Mouse (Mus musculus) liver, embryonic 11.5 days (tissue): ENCODE measurements around the gene Postn. TPM values are rescaled to one million over a fixed set of nuclear protein-coding genes. Genes with fewer than 3 reads are reported as not detected.

Source experiments
- ATAC-seq: fragments of 200-750 bp; cut with Nextera tagmentation; replicated peaks from 2 replicates; pipeline ENCODE4 v1.8.0; 2017; ENCODE audit warnings: moderate number of reproducible peaks, mild to moderate bottlenecking, moderate TSS enrichment, moderate library complexity; ENCODE audit not compliant: low FRiP score
- DNase-seq: peaks from one replicate; pipeline ENCODE4 v3.0.0-alpha.2; 2017; ENCODE audit warnings: low spot score
- H3K27ac ChIP-seq: fragments of 300-500 bp; sonication (generic); 2 replicates; pipeline ENCODE4 v1.5.1; 2014; ENCODE audit warnings: mild to moderate bottlenecking, low read depth, low read length, control low read depth
- H3K27me3 ChIP-seq: fragments of 300-500 bp; sonication (generic); replicated peaks from 2 replicates; pipeline ENCODE4 v1.6.1; 2014; ENCODE audit warnings: low read length, mixed read lengths; ENCODE audit not compliant: control insufficient read depth, insufficient read depth
- H3K36me3 ChIP-seq: fragments of 300-500 bp; sonication (generic); 2 replicates; pipeline ENCODE4 v1.6.1; 2014; ENCODE audit warnings: mild to moderate bottlenecking, low read length, moderate library complexity, mixed read lengths; ENCODE audit not compliant: control insufficient read depth, insufficient read depth
- H3K4me1 ChIP-seq: fragments of 300-500 bp; sonication (generic); replicated peaks from 2 replicates; pipeline ENCODE4 v1.6.1; 2014; ENCODE audit warnings: low read length, mixed read lengths; ENCODE audit not compliant: control insufficient read depth, insufficient read depth
- H3K4me2 ChIP-seq: fragments of 300-500 bp; sonication (generic); 2 replicates; pipeline ENCODE4 v1.6.1; 2014; ENCODE audit warnings: mild to moderate bottlenecking, control low read depth, moderate library complexity
- H3K4me3 ChIP-seq: fragments of 300-500 bp; sonication (generic); 2 replicates; pipeline ENCODE4 v1.5.1; 2014; ENCODE audit warnings: low read depth, low read length, control low read depth
- H3K9ac ChIP-seq: fragments of 300-500 bp; sonication (generic); 2 replicates; pipeline ENCODE4 v1.6.1; 2014; ENCODE audit warnings: low read depth, low read length, control low read depth
- H3K9me3 ChIP-seq: fragments of 300-500 bp; sonication (generic); 2 replicates; pipeline ENCODE4 v1.6.1; 2016; ENCODE audit warnings: low read length, inconsistent platforms, mixed read lengths; ENCODE audit not compliant: control insufficient read depth
- WGBS: fragments of 180-500 bp; shearing (Covaris S2); extraction: QIAGEN DNeasy Blood & Tissue Kit; methylation state at CpG from one replicate; pipeline ENCODE4 v1.1.7; 2014; 5-methylcytosine and 5-hydroxymethylcytosine counted together
- polyA plus RNA-seq: library from polyadenylated mRNA; unstranded; fragments of >200 nt; fragmentation: Nextera tagmentation; extraction: Ambion mirVana; gene quantifications from 2 replicates; pipeline ENCODE4 v1.2.1, GENCODE M21; 2014

Gene Postn
- polyA plus RNA-seq, 1 experiment from 2014 or later: 47.2 TPM

GRCm38 (mm10) chr3:54411052-54411451 is 50.1 kb downstream of the Postn start:
- no peaks in the 10 kb centered on the region for H3K36me3 ChIP-seq
- no peak overlapping the region for H3K4me3 ChIP-seq
- ATAC-seq (no peak), DNase-seq (no peak)
- H3K4me2 ChIP-seq: no peak overlapping the region
- no peak overlapping the region for H3K27ac ChIP-seq
- whole genome bisulfite sequencing: 85% methylated on average over 3 of the region's 3 CpGs
- H3K27me3 ChIP-seq: no peaks in the 10 kb centered on the region
- H3K9ac ChIP-seq: no peak overlapping the region
- H3K4me1 ChIP-seq: no peaks in the 10 kb centered on the region
- no peaks in the 10 kb centered on the region for H3K9me3 ChIP-seq

GRCm38 (mm10) chr3:54412885-54413583 is 52.1 kb downstream of the Postn start:
- Histone ChIP-seq H3K4me1 (no peaks in the 10 kb centered on the region), H3K9ac (no peak overlapping the region), H3K4me2 (no peak overlapping the region), H3K9me3 (no peaks in the 10 kb centered on the region), H3K27me3 (no peaks in the 10 kb centered on the region), H3K4me3 (no peak overlapping the region), H3K27ac (no peak overlapping the region), H3K36me3 (no peaks in the 10 kb centered on the region)
- 74% methylated on average over 7 of the region's 7 CpGs for WGBS
- DNase-seq (no peak), ATAC-seq (no peak)

GRCm38 (mm10) chr3:54413584-54413897 is 52.6 kb downstream of the Postn start:
- WGBS: 72% methylated on average over 1 of the region's 1 CpGs
- Histone ChIP-seq H3K4me1 (no peaks in the 10 kb centered on the region), H3K4me2 (no peak overlapping the region), H3K27me3 (no peaks in the 10 kb centered on the region), H3K27ac (no peak overlapping the region), H3K9me3 (no peaks in the 10 kb centered on the region), H3K36me3 (no peaks in the 10 kb centered on the region), H3K4me3 (no peak overlapping the region), H3K9ac (no peak overlapping the region)
- ATAC-seq: no peak
- DNase-seq: no peak

- 76% methylated on average over 1 of the region's 1 CpGs for WGBS
- H3K9ac ChIP-seq: no peak overlapping the region
- H3K36me3 ChIP-seq: no peaks in the 10 kb centered on the region
- no peak overlapping the region for H3K4me3 ChIP-seq
- DNase-seq (no peak), ATAC-seq (no peak)
- H3K9me3 ChIP-seq: no peaks in the 10 kb centered on the region
- H3K27ac ChIP-seq: no peak overlapping the region
- H3K4me1 ChIP-seq: no peaks in the 10 kb centered on the region
- no peak overlapping the region for H3K4me2 ChIP-seq
- H3K27me3 ChIP-seq: no peaks in the 10 kb centered on the region
Observed at GRCm38 (mm10) chr3:54414386-54414785, 53.5 kb downstream of the Postn start.

- DNase-seq (no peak), ATAC-seq (no peak)
- no peaks in the 10 kb centered on the region for H3K27me3 ChIP-seq
- 53% methylated on average over 6 of the region's 6 CpGs for WGBS
- H3K4me3 ChIP-seq: no peak overlapping the region
- no peak overlapping the region for H3K4me2 ChIP-seq
- no peaks in the 10 kb centered on the region for H3K9me3 ChIP-seq
- no peak overlapping the region for H3K27ac ChIP-seq
- no peaks in the 10 kb centered on the region for H3K36me3 ChIP-seq
- no peak overlapping the region for H3K9ac ChIP-seq
- no peaks in the 10 kb centered on the region for H3K4me1 ChIP-seq
Observed at GRCm38 (mm10) chr3:54417833-54418386, 57.0 kb downstream of the Postn start.

- ATAC-seq: no peak
- WGBS: 66% methylated on average over 10 of the region's 10 CpGs
- H3K27me3 ChIP-seq: no peaks in the 10 kb centered on the region
Observed at GRCm38 (mm10) chr3:54420189-54420928, 59.5 kb downstream of the Postn start.

GRCm38 (mm10) chr3:54420983-54421382 is 60.1 kb downstream of the Postn start:
- H3K9me3 ChIP-seq: no peaks in the 10 kb centered on the region
- no peak overlapping the region for H3K4me3 ChIP-seq
- no peak overlapping the region for H3K9ac ChIP-seq
- H3K4me2 ChIP-seq: no peak overlapping the region
- DNase-seq: no peak
- WGBS: 58% methylated on average over 6 of the region's 6 CpGs
- no peak overlapping the region for H3K27ac ChIP-seq
- no peaks in the 10 kb centered on the region for H3K4me1 ChIP-seq
- no peaks in the 10 kb centered on the region for H3K36me3 ChIP-seq
- no peak; the same call in 1 of the 2 replicates for ATAC-seq
- H3K27me3 ChIP-seq: no peaks in the 10 kb centered on the region

More at GRCm38 (mm10) chr3:54420189-54420928, 59.5 kb downstream of the Postn start:
- no peak overlapping the region for H3K27ac ChIP-seq
- H3K4me3 ChIP-seq: no peak overlapping the region
- H3K9ac ChIP-seq: no peak overlapping the region
- H3K4me1 ChIP-seq: no peaks in the 10 kb centered on the region
- no peak for DNase-seq
- no peaks in the 10 kb centered on the region for H3K9me3 ChIP-seq
- H3K36me3 ChIP-seq: no peaks in the 10 kb centered on the region
- no peak overlapping the region for H3K4me2 ChIP-seq

GRCm38 (mm10) chr3:54421666-54422065 is 60.8 kb downstream of the Postn start:
- 90% methylated on average over 2 of the region's 2 CpGs for WGBS

GRCm38 (mm10) chr3:54424146-54424545 is 63.2 kb downstream of the Postn start:
- Histone ChIP-seq H3K9me3 (no peaks in the 10 kb centered on the region), H3K27me3 (no peaks in the 10 kb centered on the region), H3K27ac (no peak overlapping the region), H3K36me3 (no peaks in the 10 kb centered on the region), H3K4me3 (no peak overlapping the region), H3K9ac (no peak overlapping the region), H3K4me2 (no peak overlapping the region), H3K4me1 (no peaks in the 10 kb centered on the region)
- ATAC-seq (no peak), DNase-seq (no peak)
- 76% methylated on average over 4 of the region's 4 CpGs for WGBS

More at GRCm38 (mm10) chr3:54421666-54422065, 60.8 kb downstream of the Postn start:
- Histone ChIP-seq H3K4me2 (no peak overlapping the region), H3K27ac (no peak overlapping the region), H3K27me3 (no peaks in the 10 kb centered on the region), H3K9ac (no peak overlapping the region), H3K4me3 (no peak overlapping the region), H3K36me3 (no peaks in the 10 kb centered on the region), H3K4me1 (no peaks in the 10 kb centered on the region), H3K9me3 (no peaks in the 10 kb centered on the region)
- DNase-seq: no peak
- ATAC-seq: no peak
